Mouse (Mus musculus) hindbrain, embryonic 16.5 days (tissue): ENCODE measurements at regions not wholly inside any gene's neighbourhood (a gene's known extent, or its start where the extent isn't known, plus 50 kb on each side); places are given as distances from the start of the nearest gene placed in this dataset.
"Not testable (repeated sequence)": the region's sequence is repeated elsewhere in the genome, so short reads cannot be mapped to it uniquely, and the experiment has no call there.

ENCODE experiments used
- ATAC-seq: fragments of 200-750 bp; cut with Nextera tagmentation; 2 replicates; pipeline ENCODE4 v1.8.0; 2017; ENCODE audit warnings: moderate TSS enrichment, moderate library complexity
- H3K27ac ChIP-seq: fragments of 300-500 bp; sonication (generic); 2 replicates; pipeline ENCODE4 v1.5.1; 2014; ENCODE audit warnings: low read depth, mild to moderate bottlenecking, control low read depth, low read length, moderate library complexity
- H3K27me3 ChIP-seq: fragments of 300-500 bp; sonication (generic); replicated peaks from 2 replicates; pipeline ENCODE4 v1.6.1; 2014; ENCODE audit warnings: low read length; ENCODE audit not compliant: control insufficient read depth, insufficient read depth
- H3K36me3 ChIP-seq: fragments of 300-500 bp; sonication (generic); 2 replicates; pipeline ENCODE4 v1.6.1; 2014; ENCODE audit warnings: mild to moderate bottlenecking, low read length, moderate library complexity, mixed read lengths; ENCODE audit not compliant: control insufficient read depth, insufficient read depth
- H3K4me1 ChIP-seq: fragments of 300-500 bp; sonication (generic); 2 replicates; pipeline ENCODE4 v1.6.1; 2014; ENCODE audit warnings: low read depth, low read length; ENCODE audit not compliant: control insufficient read depth, insufficient read depth
- H3K4me2 ChIP-seq: fragments of 300-500 bp; sonication (generic); 2 replicates; pipeline ENCODE4 v1.6.1; 2014; ENCODE audit warnings: mild to moderate bottlenecking, low read length, control low read depth, moderate library complexity
- H3K4me3 ChIP-seq: fragments of 300-500 bp; sonication (generic); 2 replicates; pipeline ENCODE4 v1.5.1; 2014; ENCODE audit warnings: mild to moderate bottlenecking, low read length, control low read depth, moderate library complexity
- H3K9ac ChIP-seq: fragments of 300-500 bp; sonication (generic); 2 replicates; pipeline ENCODE4 v1.6.1; 2014; ENCODE audit warnings: low read depth, mild to moderate bottlenecking, control low read depth, low read length, moderate library complexity
- H3K9me3 ChIP-seq: fragments of 300-500 bp; sonication (generic); 2 replicates; pipeline ENCODE4 v1.6.1; 2014; ENCODE audit warnings: mild to moderate bottlenecking, low read length, moderate library complexity; ENCODE audit not compliant: control insufficient read depth
- WGBS: fragments of 180-500 bp; shearing (Covaris S2); extraction: QIAGEN DNeasy Blood & Tissue Kit; methylation state at CpG from one replicate; pipeline ENCODE4 v1.1.7; 2014; 5-methylcytosine and 5-hydroxymethylcytosine counted together

DNA sequence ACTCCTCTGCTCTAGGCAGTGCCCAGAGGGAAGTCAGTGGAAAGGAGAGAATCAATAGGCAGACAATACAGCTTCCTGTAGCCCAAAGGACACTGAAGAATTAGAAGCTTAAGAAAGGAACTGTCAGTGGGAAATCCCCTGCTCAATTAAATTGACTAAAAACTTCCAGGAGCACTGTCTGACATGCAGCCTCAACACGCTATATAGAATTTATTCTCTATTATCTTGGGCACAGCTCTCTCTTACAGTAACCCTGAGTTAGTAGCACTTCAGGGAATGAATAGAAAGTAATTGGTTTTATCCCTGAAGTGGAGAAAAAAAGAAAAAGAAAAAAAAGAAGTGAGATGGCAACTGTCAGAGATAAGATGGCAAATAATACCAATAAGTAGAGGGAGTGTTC, 117.6 kb upstream of the Tacr1 start:
- H3K4me3 ChIP-seq, result no peak overlapping the region
- no peaks in the 10 kb centered on the region for H3K27me3 ChIP-seq
- peaks cover 3% of the 10 kb centered on the region; the same call in 1 of the 2 replicates for H3K4me1 ChIP-seq
- no peaks in the 10 kb centered on the region for H3K36me3 ChIP-seq
- no peak overlapping the region for H3K9ac ChIP-seq
- ATAC-seq, result peak; percentile 63; the same call in 1 of the 2 replicates
- no peaks in the 10 kb centered on the region for H3K9me3 ChIP-seq
- WGBS, result 53% methylated on average over 1 of the region's 1 CpGs
- H3K27ac ChIP-seq, result no peak overlapping the region
- no peak overlapping the region for H3K4me2 ChIP-seq

DNA sequence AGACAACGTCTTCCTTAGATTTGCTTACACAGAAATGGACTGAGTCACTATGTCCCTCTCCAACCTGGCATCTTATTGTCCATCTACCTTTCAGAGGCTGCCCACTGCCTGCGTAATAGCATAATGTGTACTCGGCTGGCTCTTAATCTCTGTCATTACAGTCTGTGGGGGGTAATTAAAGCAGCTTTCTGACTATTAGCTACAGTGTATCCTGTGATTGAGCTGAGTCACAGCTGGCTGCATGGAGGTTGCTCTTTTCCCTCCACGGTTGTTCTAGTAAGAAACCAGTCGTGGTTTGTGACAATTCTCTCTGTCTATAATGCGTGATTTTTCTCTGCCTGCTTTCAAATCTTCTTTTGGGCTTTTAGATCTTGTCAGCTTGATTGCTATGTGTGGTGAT, 116.9 kb upstream of the Tacr1 start:
- peak; percentile 54; the same call in 1 of the 2 replicates for ATAC-seq
- H3K27ac ChIP-seq, result no peak overlapping the region
- no peaks in the 10 kb centered on the region for H3K27me3 ChIP-seq
- no peak overlapping the region for H3K9ac ChIP-seq
- H3K36me3 ChIP-seq, result no peaks in the 10 kb centered on the region
- H3K9me3 ChIP-seq, result no peaks in the 10 kb centered on the region
- H3K4me2 ChIP-seq, result no peak overlapping the region
- peaks cover 3% of the 10 kb centered on the region; the same call in 1 of the 2 replicates for H3K4me1 ChIP-seq
- WGBS, result 32% methylated on average over 6 of the region's 6 CpGs
- no peak overlapping the region for H3K4me3 ChIP-seq

DNA sequence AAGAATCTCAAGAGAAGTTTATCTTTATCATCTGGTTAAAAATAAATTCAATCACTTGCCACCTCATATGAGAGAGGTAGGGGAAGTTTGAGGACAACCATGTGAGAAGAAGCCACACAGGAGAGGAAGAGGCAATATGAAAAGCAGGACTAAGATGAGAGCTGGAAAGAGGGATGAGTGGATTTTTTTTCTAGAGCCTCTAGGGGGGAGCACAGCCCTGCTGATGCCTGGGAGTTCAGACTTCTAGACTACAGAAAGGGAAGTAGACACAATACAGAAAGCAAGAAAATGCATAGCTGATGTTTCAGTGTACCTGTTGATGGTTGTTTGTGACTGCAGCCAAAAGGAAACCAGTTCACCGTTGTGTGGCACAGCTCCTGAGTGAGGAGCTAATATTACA, 108.6 kb upstream of the Tacr1 start:
- Histone ChIP-seq H3K36me3 (no peaks in the 10 kb centered on the region), H3K27me3 (no peaks in the 10 kb centered on the region), H3K4me2 (no peak overlapping the region), H3K9ac (no peak overlapping the region), H3K4me1 (no peaks in the 10 kb centered on the region), H3K9me3 (no peaks in the 10 kb centered on the region), H3K4me3 (no peak overlapping the region), H3K27ac (no peak overlapping the region)
- 87% methylated on average over 1 of the region's 1 CpGs for WGBS
- no peak for ATAC-seq

DNA sequence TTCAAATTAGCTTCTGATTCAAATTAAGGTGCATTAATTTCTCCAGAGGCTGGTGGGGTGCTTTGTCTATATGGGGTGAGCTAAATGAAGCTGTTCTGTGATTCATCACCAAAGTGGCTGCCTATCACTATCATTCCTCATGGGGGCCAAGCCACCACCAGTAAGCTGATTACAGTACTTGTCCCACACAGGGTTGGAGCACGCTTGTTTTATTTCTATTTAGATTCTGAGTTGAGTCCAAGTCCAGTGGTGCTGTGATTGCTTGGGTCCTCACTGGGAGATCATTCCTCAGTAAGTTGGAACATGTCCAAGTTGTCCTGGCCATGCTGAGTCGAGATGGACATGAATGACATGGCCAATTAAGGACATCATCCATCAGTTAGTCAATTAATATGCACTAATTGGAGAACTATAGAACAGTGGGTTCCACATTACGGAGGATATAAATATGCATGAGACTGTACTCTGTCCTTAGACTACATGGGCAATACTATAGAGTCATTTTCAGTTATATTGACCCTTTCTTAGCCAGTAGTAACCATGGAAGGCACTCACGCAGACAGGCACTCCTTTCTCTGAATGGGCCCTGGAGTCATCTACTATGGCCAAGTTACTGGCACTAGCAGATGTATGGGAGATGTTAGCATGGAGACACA, 105.3 kb upstream of the Tacr1 start:
- WGBS, result 34% methylated on average over 4 of the region's 4 CpGs
- no peak overlapping the region for H3K4me3 ChIP-seq
- peak; percentile 79 for ATAC-seq
- no peaks in the 10 kb centered on the region for H3K36me3 ChIP-seq
- H3K27me3 ChIP-seq, result no peaks in the 10 kb centered on the region
- H3K4me1 ChIP-seq, result no peaks in the 10 kb centered on the region
- no peak overlapping the region for H3K27ac ChIP-seq
- no peak overlapping the region for H3K9ac ChIP-seq
- no peaks in the 10 kb centered on the region for H3K9me3 ChIP-seq
- no peak overlapping the region for H3K4me2 ChIP-seq

DNA sequence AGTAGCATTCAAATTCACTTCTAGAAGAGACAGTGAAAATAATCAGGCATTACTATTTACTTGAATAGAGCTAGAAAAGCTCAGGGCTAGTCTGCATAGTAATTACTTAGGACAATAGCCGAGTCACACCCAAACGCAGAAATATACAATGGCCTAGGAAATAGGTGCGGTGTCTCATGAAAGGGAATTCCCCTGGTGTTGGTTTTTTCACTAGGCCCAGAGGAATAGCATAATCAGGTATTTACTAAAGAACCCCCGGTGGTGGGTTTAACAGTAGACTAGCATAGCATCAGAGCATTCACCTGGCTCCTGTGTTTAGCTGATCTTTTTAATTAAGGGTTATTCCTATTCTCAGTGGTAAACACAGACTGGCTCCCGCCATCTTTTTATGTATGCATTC, 99.9 kb upstream of the Tacr1 start:
- not testable (repeated sequence) for H3K4me1 ChIP-seq, H3K27ac ChIP-seq, H3K4me2 ChIP-seq, H3K9me3 ChIP-seq, H3K36me3 ChIP-seq, H3K4me3 ChIP-seq, H3K9ac ChIP-seq, ATAC-seq, H3K27me3 ChIP-seq
- 60% methylated on average over 5 of the region's 5 CpGs for WGBS

DNA sequence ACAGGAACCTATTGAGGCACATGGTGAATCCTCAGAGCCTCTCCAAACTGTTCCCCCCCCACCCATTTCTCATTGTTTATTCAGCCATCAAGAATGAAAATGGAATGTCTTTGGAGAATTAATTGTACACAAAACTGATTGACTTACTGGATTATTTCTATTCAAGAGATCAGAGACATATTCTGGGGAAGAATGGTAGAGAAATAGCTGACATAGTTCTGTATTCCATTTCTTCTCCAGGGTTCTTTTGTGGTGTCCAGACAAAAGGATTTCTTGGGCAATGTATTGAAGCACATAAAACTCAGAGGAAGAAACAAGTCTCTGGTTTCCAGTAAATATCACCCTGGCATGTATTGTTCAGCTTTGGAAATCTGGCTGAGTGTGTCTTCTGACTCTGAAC, 88.4 kb upstream of the Tacr1 start:
- H3K9ac ChIP-seq, result no peak overlapping the region
- no peak for ATAC-seq
- no peak overlapping the region for H3K4me3 ChIP-seq
- no peaks in the 10 kb centered on the region for H3K36me3 ChIP-seq
- H3K4me2 ChIP-seq, result no peak overlapping the region
- peaks cover 2% of the 10 kb centered on the region; the same call in 1 of the 2 replicates for H3K9me3 ChIP-seq
- no peaks in the 10 kb centered on the region for H3K4me1 ChIP-seq
- H3K27ac ChIP-seq, result no peak overlapping the region
- H3K27me3 ChIP-seq, result no peaks in the 10 kb centered on the region
